Mouse (Mus musculus) myocyte (in vitro differentiated cells): ENCODE data around the gene Nfu1.

Source experiments
- MAX ChIP-seq: IDR thresholded peaks from one replicate; pipeline ENCODE4 v1.6.1; 2011; ENCODE audit warnings: low read depth, mild to moderate bottlenecking, control low read depth
- MYOD1 ChIP-seq, 3 experiments: IDR thresholded peaks; one replicate each; pipeline ENCODE4 v1.6.1; 2011; ENCODE audit warnings: control low read depth in 2 of 3, low read depth in 2 of 3, mild to moderate bottlenecking in 2 of 3, moderate library complexity in 1 of 3; ENCODE audit not compliant: insufficient read length in 2 of 3, control insufficient read depth in 1 of 3
- MYOG ChIP-seq, 3 experiments: IDR thresholded peaks; one replicate each; pipeline ENCODE4 v1.6.1; 2011; ENCODE audit warnings: control low read depth in 2 of 3, low read depth in 2 of 3, mild to moderate bottlenecking in 2 of 3; ENCODE audit not compliant: insufficient read length in 2 of 3, control insufficient read depth in 1 of 3, insufficient read depth in 1 of 3
- POLR2A ChIP-seq: IDR thresholded peaks from one replicate; pipeline ENCODE4 v1.6.1; 2011; ENCODE audit warnings: low read depth, mild to moderate bottlenecking, control low read depth, moderate library complexity; ENCODE audit not compliant: insufficient read length
- POLR2AphosphoS2 ChIP-seq: IDR thresholded peaks from one replicate; pipeline ENCODE4 v1.6.1; 2011; ENCODE audit warnings: low read depth, control low read depth; ENCODE audit not compliant: insufficient read length
- SRF ChIP-seq: IDR thresholded peaks from one replicate; pipeline ENCODE4 v1.6.1; 2011; ENCODE audit warnings: low read depth; ENCODE audit not compliant: control insufficient read depth, insufficient read length
- TCF12 ChIP-seq: IDR thresholded peaks from one replicate; pipeline ENCODE4 v1.6.1; 2011; ENCODE audit warnings: mild to moderate bottlenecking, control low read depth; ENCODE audit not compliant: poor library complexity, insufficient read depth, severe bottlenecking
- TCF3 ChIP-seq: IDR thresholded peaks from one replicate; pipeline ENCODE4 v1.6.1; 2011; ENCODE audit warnings: low read depth, control low read depth; ENCODE audit not compliant: insufficient read length
- USF1 ChIP-seq: IDR thresholded peaks from one replicate; pipeline ENCODE4 v1.6.1; 2011; ENCODE audit warnings: low read depth, mild to moderate bottlenecking, control low read depth, moderate library complexity

DNA sequence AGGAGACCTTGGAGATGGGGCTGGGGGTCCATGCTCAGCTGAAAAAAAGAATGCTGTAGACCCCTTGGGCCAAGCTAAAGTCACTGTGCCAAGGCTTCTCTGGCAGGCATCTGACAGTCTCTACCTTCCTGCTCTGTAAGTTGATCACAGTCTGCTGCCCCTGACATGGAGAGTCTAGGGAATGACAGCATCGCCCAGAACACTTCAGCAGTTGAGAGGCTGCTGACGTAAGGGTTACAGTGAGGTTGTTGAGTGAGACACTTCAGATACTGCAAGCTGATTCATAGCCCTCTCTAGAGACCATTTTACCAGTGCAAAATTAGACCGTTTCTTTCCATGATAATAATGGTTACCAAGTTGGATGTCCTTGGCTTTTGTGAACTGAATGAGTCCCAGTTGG, 18.0 kb upstream of the Nfu1 start:
- no peak for TF ChIP-seq POLR2A
- no peak for TF ChIP-seq USF1
- TF ChIP-seq POLR2AphosphoS2, result no peak
- TF ChIP-seq TCF12, result no peak
- no peak for TF ChIP-seq SRF
- no peak for TF ChIP-seq MYOG (IDR thresholded peaks at IDR 0.05; ENCODE audit: control insufficient read depth in 1 of 3, insufficient read depth in 1 of 3, insufficient read length in 2 of 3, low read depth in 2 of 3)
- TF ChIP-seq MYOD1 (IDR thresholded peaks at IDR 0.05; ENCODE audit: control insufficient read depth in 1 of 3, insufficient read length in 2 of 3, low read depth in 2 of 3), result no peak
- no peak for TF ChIP-seq MAX
- no peak for TF ChIP-seq TCF3
